Mouse (Mus musculus): ENCODE measurements around the gene Gm128. TPM values are rescaled to one million over a fixed set of nuclear protein-coding genes. Genes with fewer than 3 reads are reported as not detected.

Gm128 gene
- polyA plus RNA-seq, 3 experiments from 2014 or later, result 0.49 to 0.94 (median 0.85) TPM

- ATAC-seq, result no peak
Observed at GRCm38 (mm10) chr3:95194721-95195135, 46.7 kb downstream of the Gm128 start.

Other genes starting within 250 kb of the Gm128 start
- gene Zfp687, start 226.2 kb downstream of the Gm128 start, polyA plus RNA-seq (2017; shearing (Covaris generic)), result 10 to 100 TPM; 12.2 to 16.5 (median 12.4) TPM
- gene Psmd4, start 199.0 kb downstream of the Gm128 start, polyA plus RNA-seq (2017; shearing (Covaris generic)), result 100 to 1,000 TPM; 175 to 191 (median 181) TPM
- gene Pip5k1a, start 134.7 kb downstream of the Gm128 start, polyA plus RNA-seq (2017; shearing (Covaris generic)), result 10 to 100 TPM; 16.7 to 22.4 (median 17.6) TPM
- 10 to 100 TPM; 64.0 to 70.0 (median 66.7) TPM for gene Vps72, start 130.6 kb downstream of the Gm128 start, polyA plus RNA-seq (2017; shearing (Covaris generic))
- 1 to 10 TPM; 1.8 to 2.5 (median 2.1) TPM for gene Tmod4, start 117.1 kb downstream of the Gm128 start, polyA plus RNA-seq (2017; shearing (Covaris generic))
- 100 to 1,000 TPM in 2 of 3 experiments, 10 to 100 TPM in 1; 81.4 to 113 (median 106) TPM for gene Scnm1, start 107.6 kb downstream of the Gm128 start, polyA plus RNA-seq (2017; shearing (Covaris generic))
- 10 to 100 TPM; 14.6 to 32.0 (median 30.8) TPM for gene Lysmd1, start 107.5 kb downstream of the Gm128 start, polyA plus RNA-seq (2017; shearing (Covaris generic))
- gene Tnfaip8l2, start 99.2 kb downstream of the Gm128 start, polyA plus RNA-seq (2017; shearing (Covaris generic)), result 100 to 1,000 TPM; 180 to 236 (median 220) TPM
- under 1 TPM in 1 of 3 experiments, not detected in 2; 0.16 TPM for gene Sema6c, start 81.1 kb downstream of the Gm128 start, polyA plus RNA-seq (2017; shearing (Covaris generic))
- 10 to 100 TPM; 28.0 to 52.1 (median 31.8) TPM for gene Gabpb2, start 23.7 kb downstream of the Gm128 start, polyA plus RNA-seq (2017; shearing (Covaris generic))
- 100 to 1,000 TPM; 179 to 293 (median 202) TPM for gene Cdc42se1, start 12.9 kb downstream of the Gm128 start, polyA plus RNA-seq (2017; shearing (Covaris generic))
- gene Mllt11, start 9.4 kb downstream of the Gm128 start, polyA plus RNA-seq (2017; shearing (Covaris generic)), result 10 to 100 TPM; 17.5 to 21.6 (median 18.8) TPM
- under 1 TPM in 1 of 3 experiments, not detected in 2; 0.52 TPM for gene Bnipl, start 9.6 kb upstream of the Gm128 start, polyA plus RNA-seq (2017; shearing (Covaris generic))
- 10 to 100 TPM; 17.8 to 18.5 (median 18.3) TPM for gene Mindy1, start 39.7 kb upstream of the Gm128 start, polyA plus RNA-seq (2017; shearing (Covaris generic))
- 10 to 100 TPM in 1 of 3 experiments, 1 to 10 TPM in 2; 7.5 to 11.0 (median 8.8) TPM for gene Prune1, start 40.5 kb upstream of the Gm128 start, polyA plus RNA-seq (2017; shearing (Covaris generic))
- gene Anxa9, start 65.6 kb upstream of the Gm128 start, polyA plus RNA-seq (2017; shearing (Covaris generic)), result under 1 TPM; 0.64 to 0.92 (median 0.91) TPM
- gene Cers2, start 73.2 kb upstream of the Gm128 start, polyA plus RNA-seq (2017; shearing (Covaris generic)), result 100 to 1,000 TPM; 151 to 215 (median 154) TPM
- gene Setdb1, start 115.6 kb upstream of the Gm128 start, polyA plus RNA-seq (2017; shearing (Covaris generic)), result 10 to 100 TPM; 16.9 to 24.2 (median 18.5) TPM
- gene 4930558C23Rik, start 161.2 kb upstream of the Gm128 start, polyA plus RNA-seq (2017; shearing (Covaris generic)), result not detected
- 10 to 100 TPM; 33.1 to 43.5 (median 36.8) TPM for gene Arnt, start 192.8 kb upstream of the Gm128 start, polyA plus RNA-seq (2017; shearing (Covaris generic))